10 mouse cellular contexts compared by ENCODE assay signal in genomic region chr12:82374020-82374419, GRCm38 (mm10).
DNase-seq lines count a peak whose midpoint lies in the region; ATAC-seq and TF ChIP-seq lines count a peak whose summit lies in the region.
"Had no signal": no experiment of that assay in that cellular context is flagged by ENCODE, and none has a peak within 500 bp of the region (broad histone marks: within the 10 kb centered on the region; RNA-seq: fewer than 3 reads in every experiment).

No protein-coding gene starts in this region.

- no peak for ATAC-seq in hindbrain, embryonic 15.5 days (ENCODE audit: low FRiP score, low read depth)
- no peak for ATAC-seq in hindbrain, embryonic 11.5 days (ENCODE audit: low FRiP score)
- no peak for ATAC-seq in midbrain, postnatal 0 days (ENCODE audit: low FRiP score)
- ATAC-seq in midbrain, embryonic 15.5 days (replicated peaks), result no peak
- ATAC-seq in forebrain, embryonic 14.5 days, result no peak
- ATAC-seq in stomach, embryonic 15.5 days (ENCODE audit: insufficient read depth, low FRiP score, low read depth), result no peak

- DNase-seq in hindbrain, embryonic 11.5 days (ENCODE audit: low spot score), result no peak
- peak; percentile 61 for DNase-seq in midbrain, postnatal 0 days (ENCODE audit: low spot score)
- DNase-seq in forebrain, embryonic 14.5 days (ENCODE audit: low spot score), result peak; percentile 25
- no peak for DNase-seq in adrenal gland, postnatal 36 days
- no peak for DNase-seq in gastrocnemius, adult 8-10 months (ENCODE audit: low spot score in 2 of 2)
- DNase-seq: right cerebral cortex, adult 18-20 months had no signal

- H3K27me3 ChIP-seq in hindbrain, embryonic 15.5 days, result no peaks in the 10 kb centered on the region
- H3K27me3 ChIP-seq in hindbrain, embryonic 11.5 days (ENCODE audit: control insufficient read depth, insufficient read depth, low read length), result no peaks in the 10 kb centered on the region
- H3K27me3 ChIP-seq in midbrain, postnatal 0 days (ENCODE audit: insufficient read depth, low read length), result no peaks in the 10 kb centered on the region
- H3K27me3 ChIP-seq in midbrain, embryonic 15.5 days (replicated peaks), result no peaks in the 10 kb centered on the region
- no peaks in the 10 kb centered on the region for H3K27me3 ChIP-seq in forebrain, embryonic 14.5 days (replicated peaks; ENCODE audit: control insufficient read depth, insufficient read depth, low read length)
- no peaks in the 10 kb centered on the region for H3K27me3 ChIP-seq in stomach, embryonic 15.5 days (replicated peaks)

- H3K4me1 ChIP-seq in hindbrain, embryonic 15.5 days (replicated peaks), result peaks cover 9% of the 10 kb centered on the region
- H3K4me1 ChIP-seq in hindbrain, embryonic 11.5 days (replicated peaks; ENCODE audit: control insufficient read depth, insufficient read depth, low read length), result no peaks in the 10 kb centered on the region
- 0 out of 2 replicates have a peak, but pooled peaks cover 4% of the 10 kb centered on the region for H3K4me1 ChIP-seq in midbrain, postnatal 0 days (ENCODE audit: insufficient read depth, low read length)
- peaks cover 13% of the 10 kb centered on the region for H3K4me1 ChIP-seq in midbrain, embryonic 15.5 days
- H3K4me1 ChIP-seq in forebrain, embryonic 14.5 days (ENCODE audit: control insufficient read depth, insufficient read depth, low read length), result 0 out of 2 replicates have a peak, but pooled peaks cover 5% of the 10 kb centered on the region
- H3K4me1 ChIP-seq in stomach, embryonic 15.5 days, result 0 out of 2 replicates have a peak, but pooled peaks cover 2% of the 10 kb centered on the region

- no peaks in the 10 kb centered on the region; the same call in 1 of the 2 replicates for H3K36me3 ChIP-seq in hindbrain, embryonic 15.5 days
- H3K36me3 ChIP-seq in hindbrain, embryonic 11.5 days (ENCODE audit: control insufficient read depth, insufficient read depth, low read length), result no peaks in the 10 kb centered on the region
- no peaks in the 10 kb centered on the region for H3K36me3 ChIP-seq in midbrain, postnatal 0 days (ENCODE audit: insufficient read depth, low read length)
- no peaks in the 10 kb centered on the region for H3K36me3 ChIP-seq in midbrain, embryonic 15.5 days (replicated peaks)
- H3K36me3 ChIP-seq in forebrain, embryonic 14.5 days (ENCODE audit: control insufficient read depth, insufficient read depth, low read length), result no peaks in the 10 kb centered on the region
- no peaks in the 10 kb centered on the region for H3K36me3 ChIP-seq in stomach, embryonic 15.5 days

- no peak overlapping the region for H3K9ac ChIP-seq in hindbrain, embryonic 15.5 days
- H3K9ac ChIP-seq in hindbrain, embryonic 11.5 days (ENCODE audit: low read depth, low read length), result no peak overlapping the region
- H3K9ac ChIP-seq in midbrain, postnatal 0 days (replicated peaks; ENCODE audit: low read length, poor library complexity, severe bottlenecking), result no peak overlapping the region
- no peak overlapping the region for H3K9ac ChIP-seq in midbrain, embryonic 15.5 days
- H3K9ac ChIP-seq in forebrain, embryonic 14.5 days (ENCODE audit: low read length), result no peak overlapping the region
- H3K9ac ChIP-seq in stomach, embryonic 15.5 days, result no peak overlapping the region

- TF ChIP-seq CTCF in midbrain, postnatal 0 days (IDR thresholded peaks at IDR 0.05), result no peak

- H3K9me3 ChIP-seq in hindbrain, embryonic 15.5 days, result no peaks in the 10 kb centered on the region
- H3K9me3 ChIP-seq in hindbrain, embryonic 11.5 days (ENCODE audit: control insufficient read depth, low read length), result no peaks in the 10 kb centered on the region
- no peaks in the 10 kb centered on the region for H3K9me3 ChIP-seq in midbrain, postnatal 0 days (ENCODE audit: low read length)
- no peaks in the 10 kb centered on the region for H3K9me3 ChIP-seq in midbrain, embryonic 15.5 days
- H3K9me3 ChIP-seq in forebrain, embryonic 14.5 days (replicated peaks; ENCODE audit: control insufficient read depth, low read length), result no peaks in the 10 kb centered on the region
- H3K9me3 ChIP-seq in stomach, embryonic 15.5 days, result no peaks in the 10 kb centered on the region
- H3K9me3 ChIP-seq: G1E had no signal

- H3K4me2 ChIP-seq in hindbrain, embryonic 15.5 days, result no peak overlapping the region
- no peak overlapping the region for H3K4me2 ChIP-seq in hindbrain, embryonic 11.5 days (replicated peaks; ENCODE audit: low read depth, low read length)
- H3K4me2 ChIP-seq in midbrain, postnatal 0 days (ENCODE audit: low read depth, low read length, poor library complexity, severe bottlenecking), result no peak overlapping the region
- no peak overlapping the region for H3K4me2 ChIP-seq in midbrain, embryonic 15.5 days
- H3K4me2 ChIP-seq in forebrain, embryonic 14.5 days (ENCODE audit: low read length), result no peak overlapping the region
- no peak overlapping the region for H3K4me2 ChIP-seq in stomach, embryonic 15.5 days

- no peak overlapping the region for H3K4me3 ChIP-seq in hindbrain, embryonic 15.5 days
- H3K4me3 ChIP-seq in hindbrain, embryonic 11.5 days (ENCODE audit: low read depth, low read length), result no peak overlapping the region
- H3K4me3 ChIP-seq in midbrain, postnatal 0 days (ENCODE audit: low read depth, low read length), result no peak overlapping the region
- H3K4me3 ChIP-seq in midbrain, embryonic 15.5 days, result no peak overlapping the region
- H3K4me3 ChIP-seq in forebrain, embryonic 14.5 days (ENCODE audit: low read depth, low read length), result no peak overlapping the region
- H3K4me3 ChIP-seq in stomach, embryonic 15.5 days (replicated peaks), result no peak overlapping the region

- peak overlapping the region; percentile 9; the same call in 1 of the 2 replicates for H3K27ac ChIP-seq in hindbrain, embryonic 15.5 days (replicated peaks)
- H3K27ac ChIP-seq in hindbrain, embryonic 11.5 days (ENCODE audit: low read depth, low read length), result no peak overlapping the region
- 0 out of 2 replicates have a peak overlapping the region, but pooled peaks have one; percentile 6 for H3K27ac ChIP-seq in midbrain, postnatal 0 days (ENCODE audit: low read depth, low read length)
- no peak overlapping the region for H3K27ac ChIP-seq in midbrain, embryonic 15.5 days
- 0 out of 2 replicates have a peak overlapping the region, but pooled peaks have one; percentile 2 for H3K27ac ChIP-seq in forebrain, embryonic 14.5 days (ENCODE audit: low read depth, low read length)
- H3K27ac ChIP-seq in stomach, embryonic 15.5 days, result peak overlapping the region; percentile 54; the same call in 1 of the 2 replicates

Comparison
In these comparisons a context has a peak if more than half of its experiments do, and no peak if none do; other contexts are left out.
1. H3K27ac ChIP-seq: peak in hindbrain, embryonic 15.5 days (single experiment), midbrain, postnatal 0 days (single experiment), forebrain, embryonic 14.5 days (single experiment) and stomach, embryonic 15.5 days (single experiment); none in hindbrain, embryonic 11.5 days (single experiment) and midbrain, embryonic 15.5 days (single experiment).
2. DNase-seq: peak in midbrain, postnatal 0 days (single experiment) and forebrain, embryonic 14.5 days (single experiment); none in hindbrain, embryonic 11.5 days (single experiment), adrenal gland, postnatal 36 days (0 of 2) and gastrocnemius, adult 8-10 months (0 of 2).